Mouse (Mus musculus): ENCODE data around the gene Psap. TPM values are rescaled to one million over a fixed set of nuclear protein-coding genes. Genes with fewer than 3 reads are reported as not detected.

The Psap gene
- total RNA-seq, 2 experiments from 2014 or later, result 1,163 to 1,211 TPM

DNA sequence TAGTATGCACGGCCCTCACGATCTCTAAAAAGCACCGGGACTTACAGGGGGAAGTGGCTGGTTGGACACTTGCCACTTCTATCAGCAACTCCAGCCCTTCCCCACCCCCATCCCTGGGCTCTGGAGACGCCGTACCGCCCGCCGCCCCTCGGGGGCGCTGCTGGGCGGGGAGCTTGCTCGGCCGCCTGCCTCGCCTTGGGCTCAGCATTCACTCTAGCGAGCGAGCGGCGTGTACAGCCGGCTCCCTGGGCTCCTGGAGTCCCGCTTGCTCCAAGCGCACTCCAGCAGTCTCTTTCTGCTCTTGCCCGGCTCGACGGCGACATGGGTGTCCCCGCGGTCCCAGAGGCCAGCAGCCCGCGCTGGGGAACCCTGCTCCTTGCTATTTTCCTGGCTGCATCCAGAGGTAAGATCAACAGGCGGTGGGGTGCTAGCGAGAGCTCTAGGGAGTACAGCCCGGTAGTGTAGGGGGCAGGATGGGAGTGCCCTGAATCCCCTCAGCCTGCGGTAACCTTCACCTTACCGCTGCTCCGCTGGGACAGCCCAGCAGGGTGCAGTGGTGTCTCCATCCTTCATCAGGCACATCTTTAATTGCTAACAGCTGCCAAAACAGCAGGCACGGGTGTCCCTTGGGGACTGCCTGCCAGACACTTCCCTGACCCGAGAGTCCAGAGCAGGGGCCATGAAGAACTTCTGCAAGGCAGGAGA lies 69.4 kb downstream of the Psap start, which contains the start of gene Vsir:
Vsir (plus strand) TSS at position 151 of the 705 bp plus-strand sequence.
- intact Hi-C loops (cut with DNase I), result loop anchor here (2.0 to 5.0 kb wide), 4 partner anchors 35 to 410 kb away; no protein-coding TSS in a partner anchor
- DNase-seq, result peak; percentile 91 to 93

DNA sequence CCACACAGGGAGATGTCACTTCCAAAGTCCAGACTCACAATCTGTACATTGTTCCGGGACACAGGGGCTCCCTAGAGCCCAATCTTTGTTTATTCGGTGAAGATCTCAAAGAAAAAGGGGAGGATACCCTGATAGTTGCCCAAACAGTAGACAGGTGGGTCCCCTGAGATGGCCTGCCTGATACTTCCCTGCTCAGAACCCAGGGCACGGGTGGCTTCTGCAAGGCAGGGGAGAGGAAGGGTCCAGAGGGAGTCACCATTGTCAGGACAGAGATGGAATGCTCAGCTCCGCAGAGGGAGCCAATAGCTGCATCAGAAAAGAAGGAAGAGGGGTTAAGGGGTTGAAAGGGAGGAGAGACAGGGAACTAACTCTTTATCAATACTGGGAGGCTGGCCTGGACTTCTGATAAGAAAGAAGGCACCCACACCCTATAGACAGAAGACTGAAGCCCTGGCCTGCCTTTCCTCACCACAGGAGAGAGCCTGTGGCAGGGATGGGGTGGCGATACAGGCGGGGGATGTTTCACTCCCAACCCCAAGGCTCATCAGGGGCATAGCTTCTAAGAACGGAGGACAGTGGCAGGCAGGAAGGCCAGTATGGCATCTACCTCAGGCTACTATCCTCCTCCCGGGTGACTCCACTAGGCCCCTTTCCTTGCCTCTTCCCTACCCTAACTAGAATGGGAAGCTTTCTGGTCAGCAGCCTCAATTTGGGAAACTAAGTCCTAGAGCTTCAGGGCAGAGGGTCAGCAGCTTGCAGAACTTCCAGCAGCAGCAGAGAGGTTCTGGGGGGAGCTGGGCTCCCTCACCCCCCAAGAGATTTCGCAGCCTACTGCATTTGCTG lies 70.6 kb downstream of the Psap start:
- no peak for DNase-seq
- intact Hi-C loops (cut with DNase I), result loop anchor here (2.0 to 5.0 kb wide), 4 partner anchors 34 to 409 kb away; no protein-coding TSS in a partner anchor

DNA sequence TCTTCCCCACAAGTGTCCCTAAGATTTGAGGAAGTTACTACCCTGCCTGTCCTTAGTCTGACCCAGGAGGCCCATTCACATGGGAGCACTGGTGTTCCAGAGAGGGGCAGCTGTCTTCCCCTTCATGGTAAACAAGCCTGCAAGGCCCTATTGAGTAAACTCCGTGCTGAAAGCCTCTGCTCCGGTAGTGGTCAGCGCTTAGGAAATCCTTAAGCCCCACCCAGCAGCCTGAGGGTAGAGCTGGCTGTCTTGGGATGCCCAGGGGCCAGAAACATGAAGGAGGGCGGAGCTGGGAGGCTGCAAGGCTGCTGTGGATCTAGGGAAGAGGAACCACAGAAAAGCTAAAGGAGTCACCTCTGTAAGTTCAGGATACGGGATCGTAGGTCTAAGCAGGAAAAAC lies 71.6 kb downstream of the Psap start:
- DNase-seq, result peak; percentile 62 to 69
- intact Hi-C loops (cut with DNase I), result loop anchor here (5.0 kb wide), 2 partner anchors 33 to 408 kb away; no protein-coding TSS in a partner anchor

DNA sequence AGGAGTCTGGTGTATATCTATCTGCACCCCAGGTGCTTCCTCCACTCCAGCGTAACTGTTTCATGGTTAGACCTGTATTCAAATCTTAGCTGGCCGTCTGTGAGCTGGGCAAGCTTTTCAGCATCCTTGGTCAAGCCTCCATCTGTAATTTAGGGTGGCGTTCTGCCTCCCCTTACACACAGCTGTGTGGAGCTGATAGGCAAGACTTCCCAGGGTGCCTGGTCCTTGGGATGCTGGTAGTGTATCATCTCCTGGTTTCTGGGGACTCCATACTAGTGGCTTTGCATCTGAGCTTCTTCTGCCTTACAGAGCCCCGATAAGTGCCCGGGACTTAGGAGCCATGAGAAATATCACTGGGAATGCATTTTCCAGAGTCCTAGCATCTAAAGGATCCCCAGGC lies 72.2 kb downstream of the Psap start:
- intact Hi-C loops (cut with DNase I), result loop anchor here (5.0 kb wide), 3 partner anchors 33 to 483 kb away; partner anchors contain the start of gene Unc5b

DNA sequence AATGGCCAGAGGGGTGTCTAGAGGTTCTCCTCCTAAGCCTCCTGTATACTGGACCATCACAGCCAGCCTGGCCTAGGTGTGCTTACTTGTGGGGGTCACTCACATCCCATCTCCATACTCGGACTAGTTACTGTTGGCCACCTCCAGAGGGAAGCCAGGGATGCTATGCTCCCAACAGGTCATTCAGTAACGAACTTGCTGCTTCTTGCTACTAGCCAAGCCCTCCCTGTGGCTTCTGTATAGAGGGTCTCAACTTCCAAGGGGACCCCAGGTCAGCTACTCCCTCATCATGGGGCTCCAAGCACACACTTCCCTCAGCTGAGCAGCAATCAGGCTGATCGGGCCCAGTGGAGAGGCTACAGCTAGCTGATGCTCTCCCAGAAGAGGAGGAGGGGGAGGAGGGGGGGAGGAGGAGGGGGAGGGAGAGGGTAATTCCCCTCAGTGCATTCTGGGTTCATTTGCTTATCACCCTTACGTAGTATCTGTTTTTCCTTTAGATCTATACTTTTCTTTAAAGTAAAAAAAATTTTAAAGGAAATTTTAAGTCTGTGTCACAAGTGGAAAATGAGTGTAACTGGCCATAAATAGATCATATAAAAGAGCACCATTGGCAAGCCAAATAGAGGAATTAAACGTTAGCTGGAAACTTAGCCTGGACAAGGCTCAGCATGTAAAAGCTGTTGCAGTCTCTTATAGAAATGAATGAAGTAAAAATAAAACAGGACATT lies 72.8 kb downstream of the Psap start:
- DNase-seq, result no peak

More for the DNA sequence above, 72.2 kb downstream of the Psap start:
- no peak for DNase-seq

DNA sequence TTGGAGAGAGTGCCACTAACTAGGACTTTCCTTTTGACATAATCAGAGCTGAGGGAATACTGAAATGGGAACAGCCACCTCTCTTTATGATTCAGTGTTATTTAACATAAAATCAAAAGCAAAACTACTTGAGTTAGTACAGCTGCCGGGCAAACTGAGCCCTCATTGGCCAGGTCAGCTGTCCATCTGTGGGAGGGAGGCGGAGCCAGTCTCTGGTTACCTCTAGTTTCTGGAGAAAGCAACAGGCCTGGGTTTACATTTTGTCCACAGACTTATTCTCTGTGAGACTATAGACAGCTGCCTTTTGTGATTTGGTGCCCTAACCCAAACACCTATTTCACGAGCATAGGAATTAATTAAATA lies 73.4 kb downstream of the Psap start:
- DNase-seq, result peak; percentile 92 to 99
- intact Hi-C loops (cut with DNase I), result loop anchor here (5.0 kb wide), 1 partner anchor 482 kb away; the partner anchor contains the start of gene Unc5b

More for the DNA sequence above, 72.8 kb downstream of the Psap start:
- intact Hi-C loops (cut with DNase I), result loop anchor here (5.0 kb wide), 1 partner anchor 482 kb away; the partner anchor contains the start of gene Unc5b

DNA sequence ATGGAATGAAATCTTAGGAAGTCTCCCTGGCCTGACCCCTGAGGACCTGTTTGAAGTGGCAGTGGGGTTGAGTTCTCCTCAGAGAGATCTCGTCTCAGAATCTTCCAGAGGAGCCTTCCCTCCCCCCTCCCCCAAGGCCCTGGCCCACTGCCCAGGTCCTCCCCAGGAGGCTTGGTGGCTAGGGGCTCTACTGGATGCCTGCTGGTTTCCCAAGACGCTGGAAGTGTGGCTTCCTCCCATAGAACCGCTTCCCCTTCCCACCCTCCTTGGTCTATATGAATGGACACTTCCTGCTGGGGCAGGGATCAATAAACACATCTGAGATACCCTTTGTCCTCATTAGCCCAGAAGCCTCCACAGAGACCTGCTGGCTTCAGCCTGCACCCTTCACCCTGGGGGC lies 73.8 kb downstream of the Psap start:
- intact Hi-C loops (cut with DNase I), result loop anchor here (5.0 kb wide), 1 partner anchor 481 kb away; the partner anchor contains the start of gene Unc5b
- DNase-seq, result no peak

DNA sequence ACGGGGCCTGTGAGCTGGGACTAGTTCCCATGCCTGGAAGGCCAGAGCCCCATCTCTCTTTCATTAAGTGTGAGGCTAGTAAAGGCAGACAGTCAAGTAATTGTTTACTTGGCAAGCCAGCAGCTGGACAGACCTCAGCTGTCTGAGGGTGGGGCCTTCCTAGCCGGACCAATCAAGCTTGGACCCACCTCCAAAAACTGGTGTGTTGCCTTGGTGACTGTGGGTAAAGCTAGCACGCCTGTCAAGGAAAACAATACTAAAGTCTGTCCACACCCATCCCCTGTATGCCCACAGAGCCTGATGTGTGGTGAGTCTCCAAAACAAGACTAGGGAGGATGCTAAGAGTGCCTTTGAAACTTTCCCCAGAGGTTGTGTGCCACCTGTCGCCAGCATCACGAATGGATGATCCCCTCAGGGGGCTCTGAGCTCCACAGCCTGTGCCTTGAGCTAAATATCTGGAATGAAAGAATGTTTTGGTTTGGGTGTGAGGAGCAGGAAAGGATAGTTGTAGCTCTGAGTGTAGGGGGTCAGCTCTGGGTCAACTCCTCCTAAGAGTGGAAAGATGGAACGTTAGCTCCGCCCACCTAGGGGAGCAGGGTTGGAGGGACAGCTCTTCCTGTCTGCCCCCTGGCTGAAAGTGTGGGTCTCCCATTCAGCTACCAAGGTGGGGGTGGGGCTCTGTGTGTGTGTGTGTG lies 74.5 kb downstream of the Psap start:
- intact Hi-C loops (cut with DNase I), result loop anchor here (5.0 kb wide), 1 partner anchor 480 kb away; the partner anchor contains the start of gene Unc5b
- DNase-seq, result peak; percentile 77

Other genes starting within 250 kb of the Psap start
- gene Spock2, start 171.4 kb upstream of the Psap start, total RNA-seq (2021), result 10 to 100 TPM; 16.7 to 20.1 TPM
- gene Chst3, start 58.4 kb upstream of the Psap start, total RNA-seq (2021), result 1 to 10 TPM; 1.0 to 1.1 TPM
- 10 to 100 TPM; 17.6 to 27.0 TPM for gene Vsir, start 69.2 kb downstream of the Psap start, total RNA-seq (2021)
- not detected for gene Gm17455, start 122.1 kb downstream of the Psap start, total RNA-seq (2021)